Mouse (Mus musculus): ENCODE results near the gene Sh3bp2.

DNA sequence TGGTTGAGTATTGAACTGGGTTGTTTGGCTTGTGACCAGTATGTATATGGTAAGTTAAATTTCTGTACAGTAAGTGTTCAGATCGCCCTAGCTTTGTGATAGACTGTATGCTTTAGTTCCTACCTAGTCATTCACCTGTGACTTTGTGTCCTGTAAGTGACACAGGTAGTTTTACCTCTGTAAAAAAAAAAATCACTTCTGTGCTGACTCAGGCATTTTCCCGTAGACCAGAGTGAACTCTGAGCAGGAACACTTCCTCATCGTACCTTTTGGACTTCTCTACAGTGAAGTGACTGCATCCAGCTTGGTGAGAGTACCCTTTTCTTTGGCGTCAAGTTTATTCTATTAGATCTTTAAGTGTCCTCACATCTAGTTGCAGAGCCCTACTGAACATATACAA, 84.3 kb downstream of the Sh3bp2 start:
- no peak for TF ChIP-seq CTCF (IDR thresholded peaks at IDR 0.05)
- TF ChIP-seq POLR2A (IDR thresholded peaks at IDR 0.05; ENCODE audit: insufficient read depth, low read depth, low read length), result no peak
- TF ChIP-seq EP300 (IDR thresholded peaks at IDR 0.05; ENCODE audit: insufficient read depth, low read depth, low read length), result no peak
